Mouse (Mus musculus): ENCODE measurements at regions not wholly inside any gene's neighbourhood (a gene's known extent, or its start where the extent isn't known, plus 50 kb on each side); places are given as distances from the start of the nearest gene placed in this dataset.

DNA sequence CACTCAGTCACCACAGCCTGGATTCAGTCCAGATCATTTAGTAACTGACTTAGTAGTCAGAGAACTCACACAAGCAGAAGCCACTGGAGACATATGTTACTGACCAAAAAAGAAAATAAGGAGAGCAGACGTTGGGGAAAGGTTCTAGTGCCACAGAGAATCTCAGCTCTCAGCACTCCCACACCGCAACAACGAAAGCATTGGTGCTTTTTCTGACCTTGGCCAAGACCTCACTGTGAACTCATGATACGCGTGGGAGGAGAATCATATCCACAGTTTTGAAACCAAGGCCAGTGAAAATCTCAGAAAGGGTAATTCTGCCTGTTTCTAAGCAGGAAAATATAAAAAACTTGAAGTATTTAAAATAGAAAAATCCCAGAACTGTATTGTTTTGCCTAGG is 591.0 kb downstream of the Hs3st4 start:
- Histone ChIP-seq H3K27me3 (ENCODE audit: control insufficient read depth, insufficient read depth, low read length) (no peaks in the 10 kb centered on the region), H3K4me2 (ENCODE audit: low read depth, low read length) (no peak overlapping the region), H3K4me1 (ENCODE audit: control insufficient read depth, insufficient read depth, low read length) (no peaks in the 10 kb centered on the region), H3K36me3 (ENCODE audit: control insufficient read depth, insufficient read depth, low read length) (no peaks in the 10 kb centered on the region), H3K9me3 (replicated peaks; ENCODE audit: control insufficient read depth, low read length) (no peaks in the 10 kb centered on the region), H3K9ac (ENCODE audit: low read length) (no peak overlapping the region), H3K27ac (ENCODE audit: low read length) (no peak overlapping the region), H3K4me3 (replicated peaks; ENCODE audit: low read length) (no peak overlapping the region)
- 78% methylated on average over 5 of the region's 5 CpGs for WGBS
- no peak for ATAC-seq (ENCODE audit: insufficient read depth, low FRiP score)

DNA sequence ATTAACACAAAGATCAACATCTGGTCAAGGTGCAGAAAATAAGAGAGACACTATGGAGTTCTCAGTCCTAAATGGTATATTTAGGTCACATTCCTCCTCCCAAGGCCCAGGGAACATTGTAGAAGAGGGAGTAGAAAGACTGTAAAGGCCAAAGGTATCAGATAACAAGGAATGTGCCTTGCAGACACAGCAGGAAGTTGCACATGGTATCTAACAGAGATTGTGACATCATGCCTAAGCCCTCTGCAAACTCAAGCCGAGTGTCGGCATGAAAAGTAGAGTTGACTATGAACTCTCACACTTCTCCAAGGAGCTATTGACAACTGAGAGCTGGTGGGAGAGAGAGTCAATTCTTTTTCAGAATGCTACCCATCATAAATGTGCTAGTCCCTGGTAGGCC is 598.7 kb downstream of the Hs3st4 start:
- Histone ChIP-seq H3K9me3 (replicated peaks; ENCODE audit: control insufficient read depth, low read length) (no peaks in the 10 kb centered on the region), H3K27me3 (ENCODE audit: control insufficient read depth, insufficient read depth, low read length) (no peaks in the 10 kb centered on the region), H3K4me3 (replicated peaks; ENCODE audit: low read length) (no peak overlapping the region), H3K27ac (ENCODE audit: low read length) (no peak overlapping the region), H3K36me3 (ENCODE audit: control insufficient read depth, insufficient read depth, low read length) (no peaks in the 10 kb centered on the region), H3K9ac (ENCODE audit: low read length) (no peak overlapping the region), H3K4me2 (ENCODE audit: low read depth, low read length) (no peak overlapping the region), H3K4me1 (ENCODE audit: control insufficient read depth, insufficient read depth, low read length) (no peaks in the 10 kb centered on the region)
- no peak for ATAC-seq (ENCODE audit: insufficient read depth, low FRiP score)
- 74% methylated on average over 2 of the region's 2 CpGs for WGBS

DNA sequence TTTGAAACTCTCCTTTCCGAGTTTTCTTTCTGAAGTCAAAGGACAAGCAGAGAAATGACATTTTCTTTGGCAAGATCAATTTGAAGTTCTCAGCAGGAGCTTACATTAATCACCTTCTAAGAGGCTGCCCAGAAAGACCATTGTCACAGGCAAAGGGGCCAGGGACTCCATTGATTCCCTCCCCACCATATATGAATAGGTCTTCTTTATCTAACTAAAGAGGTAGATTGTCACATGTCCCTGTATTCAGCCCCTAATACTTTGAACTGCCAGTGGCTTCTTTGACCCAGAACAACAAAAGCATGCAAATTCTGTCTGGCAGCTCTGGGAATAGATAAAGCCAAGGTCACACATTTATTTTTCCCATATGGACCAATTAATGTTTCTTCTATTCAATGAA is 602.6 kb downstream of the Hs3st4 start:
- Histone ChIP-seq H3K9me3 (replicated peaks; ENCODE audit: control insufficient read depth, low read length) (no peaks in the 10 kb centered on the region), H3K4me3 (replicated peaks; ENCODE audit: low read length) (no peak overlapping the region), H3K36me3 (ENCODE audit: control insufficient read depth, insufficient read depth, low read length) (no peaks in the 10 kb centered on the region), H3K4me1 (ENCODE audit: control insufficient read depth, insufficient read depth, low read length) (no peaks in the 10 kb centered on the region), H3K27me3 (ENCODE audit: control insufficient read depth, insufficient read depth, low read length) (no peaks in the 10 kb centered on the region), H3K27ac (ENCODE audit: low read length) (no peak overlapping the region), H3K9ac (ENCODE audit: low read length) (no peak overlapping the region), H3K4me2 (ENCODE audit: low read depth, low read length) (no peak overlapping the region)
- WGBS = 48% methylated on average over 1 of the region's 1 CpGs
- ATAC-seq (ENCODE audit: insufficient read depth, low FRiP score) = no peak

DNA sequence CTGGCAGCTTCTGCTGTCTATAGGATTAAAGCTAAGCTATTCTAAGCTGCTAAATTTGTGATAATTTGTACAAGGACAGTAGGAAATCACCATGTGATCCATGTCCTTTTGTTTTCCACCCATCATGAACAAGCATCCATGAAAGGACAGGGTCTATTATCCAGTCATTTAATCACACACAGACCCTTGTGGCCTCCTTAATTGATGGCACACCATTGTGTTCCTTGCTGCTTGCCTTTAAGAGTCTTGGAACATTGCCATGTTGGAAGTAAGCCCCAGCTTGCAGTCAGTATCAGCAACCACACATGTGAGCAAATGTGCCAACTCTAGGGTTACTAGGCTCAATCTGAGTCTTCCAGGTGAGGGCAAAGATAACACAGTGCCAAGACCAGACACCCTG is 608.7 kb downstream of the Hs3st4 start:
- no peaks in the 10 kb centered on the region for H3K9me3 ChIP-seq (replicated peaks; ENCODE audit: control insufficient read depth, low read length)
- no peak overlapping the region for H3K27ac ChIP-seq (ENCODE audit: low read length)
- no peak for ATAC-seq (ENCODE audit: insufficient read depth, low FRiP score)
- no peak overlapping the region for H3K4me2 ChIP-seq (ENCODE audit: low read depth, low read length)
- H3K27me3 ChIP-seq (ENCODE audit: control insufficient read depth, insufficient read depth, low read length) = no peaks in the 10 kb centered on the region
- no peaks in the 10 kb centered on the region for H3K36me3 ChIP-seq (ENCODE audit: control insufficient read depth, insufficient read depth, low read length)
- no peak overlapping the region for H3K4me3 ChIP-seq (replicated peaks; ENCODE audit: low read length)
- H3K9ac ChIP-seq (ENCODE audit: low read length) = no peak overlapping the region
- H3K4me1 ChIP-seq (ENCODE audit: control insufficient read depth, insufficient read depth, low read length) = no peaks in the 10 kb centered on the region; the same call in 1 of the 2 replicates

DNA sequence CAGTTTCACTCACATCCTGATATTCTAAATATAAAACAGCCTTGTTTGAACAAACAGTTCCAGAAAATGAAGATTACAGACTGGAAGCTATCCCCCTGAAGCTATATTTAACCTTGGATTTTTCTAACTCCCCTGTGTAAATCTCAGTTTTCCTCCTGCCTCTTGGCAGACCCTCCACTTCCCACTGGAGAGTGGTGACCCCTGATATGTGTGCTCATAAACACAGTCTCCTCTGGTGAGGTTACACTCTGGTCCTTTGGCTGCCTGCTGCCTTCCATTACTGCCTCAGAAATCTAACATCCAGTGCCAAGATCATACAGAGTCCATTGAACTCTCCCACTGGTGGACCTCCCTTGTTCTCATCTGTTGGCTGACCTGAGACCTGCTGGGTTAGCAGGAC is 610.8 kb downstream of the Hs3st4 start:
- Histone ChIP-seq H3K9me3 (replicated peaks; ENCODE audit: control insufficient read depth, low read length) (no peaks in the 10 kb centered on the region), H3K36me3 (ENCODE audit: control insufficient read depth, insufficient read depth, low read length) (no peaks in the 10 kb centered on the region), H3K9ac (ENCODE audit: low read length) (no peak overlapping the region), H3K4me3 (replicated peaks; ENCODE audit: low read length) (no peak overlapping the region), H3K4me1 (ENCODE audit: control insufficient read depth, insufficient read depth, low read length) (no peaks in the 10 kb centered on the region; the same call in 1 of the 2 replicates), H3K27ac (ENCODE audit: low read length) (peak overlapping the region; percentile 4; the same call in 1 of the 2 replicates), H3K4me2 (ENCODE audit: low read depth, low read length) (no peak overlapping the region), H3K27me3 (ENCODE audit: control insufficient read depth, insufficient read depth, low read length) (no peaks in the 10 kb centered on the region)
- ATAC-seq (ENCODE audit: insufficient read depth, low FRiP score) = peak; percentile 33; the same call in 1 of the 2 replicates

DNA sequence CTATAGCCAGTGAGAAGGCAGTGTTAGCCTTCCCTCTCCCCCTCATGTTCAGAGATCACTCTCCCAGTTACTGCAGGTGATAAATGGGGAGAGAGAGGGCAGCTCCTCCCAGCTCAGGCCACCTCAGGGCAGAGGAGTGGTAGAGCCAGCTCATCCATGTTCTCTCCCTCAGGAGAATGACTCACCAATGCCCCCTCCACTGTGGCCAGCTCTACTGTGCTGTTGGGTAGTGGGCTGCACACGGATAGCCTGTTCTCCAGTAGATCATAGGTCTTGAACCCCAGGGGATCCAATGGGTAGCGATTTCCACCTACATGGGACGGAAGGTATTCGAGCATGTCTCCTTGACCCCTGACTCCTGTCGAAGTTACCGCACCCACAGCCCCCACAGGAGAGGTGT is 618.1 kb downstream of the Hs3st4 start:
- no peaks in the 10 kb centered on the region for H3K9me3 ChIP-seq (replicated peaks; ENCODE audit: control insufficient read depth, low read length)
- H3K36me3 ChIP-seq (ENCODE audit: control insufficient read depth, insufficient read depth, low read length) = no peaks in the 10 kb centered on the region
- no peak overlapping the region for H3K9ac ChIP-seq (ENCODE audit: low read length)
- H3K4me1 ChIP-seq (ENCODE audit: control insufficient read depth, insufficient read depth, low read length) = no peaks in the 10 kb centered on the region
- H3K4me3 ChIP-seq (replicated peaks; ENCODE audit: low read length) = no peak overlapping the region
- WGBS = 93% methylated on average over 6 of the region's 6 CpGs
- H3K27ac ChIP-seq (ENCODE audit: low read length) = no peak overlapping the region
- ATAC-seq (ENCODE audit: insufficient read depth, low FRiP score) = no peak
- H3K27me3 ChIP-seq (ENCODE audit: control insufficient read depth, insufficient read depth, low read length) = no peaks in the 10 kb centered on the region
- H3K4me2 ChIP-seq (ENCODE audit: low read depth, low read length) = no peak overlapping the region

DNA sequence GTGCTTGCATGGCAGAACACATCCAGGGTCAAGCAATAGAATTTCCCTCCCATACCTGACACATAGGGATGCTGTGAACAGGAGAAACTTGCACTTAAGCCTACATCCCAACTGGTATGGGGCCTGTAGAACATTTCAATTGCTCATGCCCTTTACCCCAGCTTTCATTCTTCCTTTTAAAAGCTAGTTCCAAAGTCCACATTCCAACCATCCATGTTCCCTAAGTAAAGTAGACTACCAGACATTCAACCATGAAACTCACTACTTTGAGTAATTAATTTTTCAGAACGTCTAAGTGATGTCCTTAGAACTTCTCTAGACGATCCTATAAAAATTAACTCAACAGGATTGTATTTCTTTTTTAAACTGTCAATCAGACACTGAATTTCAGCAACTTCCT is 621.9 kb downstream of the Hs3st4 start:
- Histone ChIP-seq H3K27me3 (ENCODE audit: control insufficient read depth, insufficient read depth, low read length) (no peaks in the 10 kb centered on the region), H3K4me1 (ENCODE audit: control insufficient read depth, insufficient read depth, low read length) (no peaks in the 10 kb centered on the region), H3K36me3 (ENCODE audit: control insufficient read depth, insufficient read depth, low read length) (no peaks in the 10 kb centered on the region), H3K9me3 (replicated peaks; ENCODE audit: control insufficient read depth, low read length) (no peaks in the 10 kb centered on the region), H3K27ac (ENCODE audit: low read length) (no peak overlapping the region), H3K4me2 (ENCODE audit: low read depth, low read length) (no peak overlapping the region), H3K4me3 (replicated peaks; ENCODE audit: low read length) (no peak overlapping the region), H3K9ac (ENCODE audit: low read length) (no peak overlapping the region)
- ATAC-seq (ENCODE audit: insufficient read depth, low FRiP score) = no peak
- 84% methylated on average over 2 of the region's 2 CpGs for WGBS

DNA sequence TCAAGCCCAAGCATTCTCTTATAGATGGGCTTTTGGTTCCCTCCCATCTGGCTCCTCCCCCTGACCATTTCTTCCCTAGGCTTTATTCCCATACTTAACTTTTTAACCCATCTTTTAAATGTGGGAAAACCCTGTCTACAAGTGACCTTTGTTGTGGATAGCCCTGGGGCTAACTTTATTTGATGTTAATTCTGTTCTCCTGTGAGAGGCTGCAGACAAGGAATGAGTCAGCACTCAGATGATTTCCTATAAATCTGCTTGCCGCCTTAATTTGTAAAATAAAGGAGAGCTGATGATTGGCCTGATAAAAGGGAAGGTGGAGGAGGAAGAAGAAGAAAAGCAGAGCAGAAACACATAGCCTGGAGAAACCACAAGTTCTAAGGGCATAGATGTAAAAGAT is 623.3 kb downstream of the Hs3st4 start:
- no peaks in the 10 kb centered on the region for H3K9me3 ChIP-seq (replicated peaks; ENCODE audit: control insufficient read depth, low read length)
- no peaks in the 10 kb centered on the region for H3K36me3 ChIP-seq (ENCODE audit: control insufficient read depth, insufficient read depth, low read length)

DNA sequence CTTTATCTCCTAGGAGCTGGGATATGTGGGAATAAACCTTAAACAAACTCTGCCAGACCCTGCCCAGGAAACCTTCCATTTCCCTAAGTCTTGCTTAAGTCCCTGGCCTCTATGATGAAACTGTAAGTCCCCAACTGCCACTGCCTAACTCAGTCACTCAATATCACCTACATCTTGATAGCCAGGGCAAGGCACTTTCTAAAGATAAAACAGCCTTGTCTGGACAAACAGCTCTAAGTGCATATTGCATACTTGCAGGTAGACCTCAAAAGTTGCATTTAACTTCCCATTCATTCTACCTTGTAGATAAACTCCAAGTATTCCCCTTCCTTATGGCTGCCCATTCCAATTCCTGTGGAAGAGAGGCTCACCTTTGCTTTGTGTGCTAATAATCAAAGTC is 624.4 kb downstream of the Hs3st4 start:
- no peaks in the 10 kb centered on the region for H3K4me1 ChIP-seq (ENCODE audit: control insufficient read depth, insufficient read depth, low read length)
- H3K36me3 ChIP-seq (ENCODE audit: control insufficient read depth, insufficient read depth, low read length) = no peaks in the 10 kb centered on the region
- ATAC-seq (ENCODE audit: insufficient read depth, low FRiP score) = no peak
- no peak overlapping the region for H3K9ac ChIP-seq (ENCODE audit: low read length)
- no peak overlapping the region for H3K4me3 ChIP-seq (replicated peaks; ENCODE audit: low read length)
- no peak overlapping the region for H3K27ac ChIP-seq (ENCODE audit: low read length)
- no peaks in the 10 kb centered on the region for H3K27me3 ChIP-seq (ENCODE audit: control insufficient read depth, insufficient read depth, low read length)
- H3K4me2 ChIP-seq (ENCODE audit: low read depth, low read length) = no peak overlapping the region
- H3K9me3 ChIP-seq (replicated peaks; ENCODE audit: control insufficient read depth, low read length) = no peaks in the 10 kb centered on the region

More for the DNA sequence above, 623.3 kb downstream of the Hs3st4 start:
- Histone ChIP-seq H3K4me2 (ENCODE audit: low read depth, low read length) (no peak overlapping the region), H3K4me1 (ENCODE audit: control insufficient read depth, insufficient read depth, low read length) (no peaks in the 10 kb centered on the region), H3K9ac (ENCODE audit: low read length) (no peak overlapping the region), H3K27me3 (ENCODE audit: control insufficient read depth, insufficient read depth, low read length) (no peaks in the 10 kb centered on the region), H3K27ac (ENCODE audit: low read length) (no peak overlapping the region), H3K4me3 (replicated peaks; ENCODE audit: low read length) (no peak overlapping the region)
- ATAC-seq (ENCODE audit: insufficient read depth, low FRiP score) = no peak
- WGBS = 75% methylated on average over 1 of the region's 1 CpGs

DNA sequence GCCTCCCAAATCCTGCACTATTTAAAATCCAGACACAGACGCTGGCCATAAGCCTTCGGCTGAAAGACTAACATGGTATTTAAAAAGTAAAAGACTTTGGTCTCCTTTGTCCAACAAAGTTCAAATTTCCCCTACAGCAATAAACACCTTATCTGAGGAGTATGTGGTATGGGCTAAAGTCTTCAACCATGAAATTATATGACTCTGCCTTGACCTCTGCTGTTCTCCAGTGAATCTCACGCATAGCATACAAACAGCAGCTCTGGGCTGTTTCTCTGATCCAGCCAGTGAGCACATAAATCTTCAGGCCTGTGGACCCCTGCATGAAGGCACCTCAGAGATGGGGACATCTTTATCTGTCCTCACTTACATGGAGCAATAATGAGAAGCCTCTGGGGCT is 627.8 kb downstream of the Hs3st4 start:
- no peak overlapping the region for H3K4me3 ChIP-seq (replicated peaks; ENCODE audit: low read length)
- H3K36me3 ChIP-seq (ENCODE audit: control insufficient read depth, insufficient read depth, low read length) = no peaks in the 10 kb centered on the region
- H3K27me3 ChIP-seq (ENCODE audit: control insufficient read depth, insufficient read depth, low read length) = no peaks in the 10 kb centered on the region
- H3K4me2 ChIP-seq (ENCODE audit: low read depth, low read length) = no peak overlapping the region
- H3K9me3 ChIP-seq (replicated peaks; ENCODE audit: control insufficient read depth, low read length) = no peaks in the 10 kb centered on the region
- WGBS = 74% methylated on average over 3 of the region's 3 CpGs
- H3K9ac ChIP-seq (ENCODE audit: low read length) = no peak overlapping the region
- no peak overlapping the region for H3K27ac ChIP-seq (ENCODE audit: low read length)
- no peak for ATAC-seq (ENCODE audit: insufficient read depth, low FRiP score)
- H3K4me1 ChIP-seq (ENCODE audit: control insufficient read depth, insufficient read depth, low read length) = no peaks in the 10 kb centered on the region

Data from stomach, embryonic 16.5 days (tissue).